Mouse (Mus musculus): ENCODE results near the gene Col4a1. TPM values are rescaled to one million over a fixed set of nuclear protein-coding genes. Genes with fewer than 3 reads are reported as not detected.

The Col4a1 gene
- polyA plus RNA-seq, 1 experiment = 95.1 TPM

DNA sequence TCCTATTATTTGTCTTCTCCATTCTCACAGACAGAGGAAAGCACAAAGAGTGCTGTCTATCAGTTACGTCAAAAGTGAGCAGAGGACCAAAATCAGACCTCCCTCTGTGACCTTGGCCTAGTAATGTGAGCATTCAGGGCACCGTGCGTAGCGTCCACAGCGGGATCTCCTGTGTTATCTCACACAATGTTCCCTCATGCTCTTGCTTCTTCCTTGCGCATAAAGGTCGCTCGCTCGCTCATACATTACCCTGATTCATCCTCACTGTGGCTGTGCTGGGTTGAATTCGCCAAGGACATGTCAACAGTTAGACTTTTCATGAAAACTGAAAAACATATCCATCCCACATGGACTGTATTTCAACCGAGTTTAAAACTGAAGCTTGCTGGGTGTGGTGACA is 115.4 kb downstream of the Col4a1 start:
- no peak overlapping the region for H3K27ac ChIP-seq (ENCODE audit: control insufficient read depth, insufficient read depth, low read length)

DNA sequence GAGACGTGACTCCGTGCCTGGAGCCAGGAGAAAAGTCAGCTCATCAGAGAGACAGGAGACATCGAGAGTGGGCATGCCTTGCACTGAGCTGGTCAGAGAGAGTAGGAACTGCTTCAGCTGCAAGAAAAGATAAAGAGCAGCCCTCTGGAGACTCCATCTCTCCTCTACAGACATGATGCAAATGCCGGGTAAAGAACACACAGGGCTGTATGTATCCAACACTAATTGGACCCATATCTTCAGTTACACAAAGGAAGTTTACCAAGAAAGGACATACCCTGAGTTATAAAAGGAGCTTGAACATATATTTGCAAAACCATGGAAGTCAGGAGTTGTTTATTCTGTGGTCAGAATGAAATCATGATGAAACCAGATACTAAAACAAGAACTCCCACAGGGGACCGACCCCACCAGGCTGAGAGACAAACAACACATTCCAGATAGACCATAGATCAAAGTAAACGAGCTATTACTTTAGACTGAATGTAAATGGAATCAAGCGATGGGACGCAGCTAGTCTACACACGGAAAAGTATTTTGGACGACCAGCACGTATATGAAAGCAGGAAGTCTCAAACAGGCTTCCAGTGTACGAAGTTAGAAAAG is 119.8 kb downstream of the Col4a1 start:
- TF ChIP-seq CTCF (IDR thresholded peaks at IDR 0.05; ENCODE audit: borderline replicate concordance, control insufficient read depth, extremely low read depth, insufficient read depth, low read length, poor library complexity) (no peak), POLR2A (IDR thresholded peaks at IDR 0.05; ENCODE audit: control insufficient read depth, extremely low read depth, insufficient read depth, low read length, poor library complexity) (no peak)
- DNase-seq = no peak
- 78% methylated on average over 12 of the region's 12 CpGs for WGBS
- Histone ChIP-seq H3K4me1 (replicated peaks; ENCODE audit: control insufficient read depth, insufficient read depth, low read length) (no peaks in the 10 kb centered on the region), H3K4me3 (ENCODE audit: control insufficient read depth, insufficient read depth, low read length) (no peak overlapping the region), H3K36me3 (ENCODE audit: control insufficient read depth, insufficient read depth, low read length) (no peaks in the 10 kb centered on the region), H3K27me3 (ENCODE audit: control insufficient read depth, insufficient read depth, low read length) (no peaks in the 10 kb centered on the region; the same call in 1 of the 2 replicates), H3K27ac (ENCODE audit: control insufficient read depth, insufficient read depth, low read length) (no peak overlapping the region)

More for the DNA sequence above, 115.4 kb downstream of the Col4a1 start:
- no peak for TF ChIP-seq CTCF (IDR thresholded peaks at IDR 0.05; ENCODE audit: borderline replicate concordance, control insufficient read depth, extremely low read depth, insufficient read depth, low read length, poor library complexity)
- no peak for TF ChIP-seq POLR2A (IDR thresholded peaks at IDR 0.05; ENCODE audit: control insufficient read depth, extremely low read depth, insufficient read depth, low read length, poor library complexity)
- 95% methylated on average over 11 of the region's 11 CpGs for WGBS
- DNase-seq = no peak
- no peak overlapping the region for H3K4me3 ChIP-seq (ENCODE audit: control insufficient read depth, insufficient read depth, low read length)
- H3K36me3 ChIP-seq (ENCODE audit: control insufficient read depth, insufficient read depth, low read length) = no peaks in the 10 kb centered on the region
- H3K27me3 ChIP-seq (ENCODE audit: control insufficient read depth, insufficient read depth, low read length) = no peaks in the 10 kb centered on the region
- H3K4me1 ChIP-seq (replicated peaks; ENCODE audit: control insufficient read depth, insufficient read depth, low read length) = no peaks in the 10 kb centered on the region

DNA sequence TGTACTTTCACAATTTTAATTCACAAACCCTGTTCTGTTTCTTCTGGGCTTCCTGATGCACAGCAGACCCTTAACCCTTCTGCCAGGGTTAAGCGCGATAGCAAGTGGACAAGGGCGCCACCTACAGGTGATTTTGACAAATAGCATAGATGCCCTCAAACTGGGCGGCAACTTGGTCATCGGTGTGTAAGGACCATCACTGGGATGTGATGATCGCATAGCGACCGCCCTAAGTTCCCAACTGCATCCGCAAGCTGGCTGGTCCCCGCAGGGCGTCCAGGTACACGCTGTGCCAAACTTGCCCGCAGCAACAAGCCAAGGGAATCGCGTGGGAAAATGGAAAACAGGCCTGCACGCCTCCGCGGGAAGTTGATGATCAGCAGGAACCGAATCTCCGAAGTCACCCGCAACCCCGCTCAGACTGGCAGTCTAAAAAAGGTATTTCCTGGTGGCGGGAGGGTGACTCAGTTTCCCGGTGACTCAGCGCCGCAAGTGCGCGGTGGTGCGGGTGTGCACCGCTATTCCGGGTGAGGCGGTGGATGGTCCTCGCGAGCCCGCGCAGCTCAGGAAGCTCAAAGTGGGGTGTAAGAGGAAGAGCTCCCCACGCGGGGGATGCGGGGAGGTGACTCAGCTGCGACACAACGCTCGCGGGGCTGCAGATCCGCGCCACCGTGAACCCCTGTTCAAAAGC is 124.9 kb downstream of the Col4a1 start:
- WGBS = 4% methylated on average over 46 of the region's 46 CpGs
- DNase-seq = peak; percentile 49
- Histone ChIP-seq H3K27ac (ENCODE audit: control insufficient read depth, insufficient read depth, low read length) (no peak overlapping the region), H3K4me3 (ENCODE audit: control insufficient read depth, insufficient read depth, low read length) (no peak overlapping the region), H3K27me3 (ENCODE audit: control insufficient read depth, insufficient read depth, low read length) (no peaks in the 10 kb centered on the region; the same call in 1 of the 2 replicates), H3K36me3 (ENCODE audit: control insufficient read depth, insufficient read depth, low read length) (no peaks in the 10 kb centered on the region), H3K4me1 (replicated peaks; ENCODE audit: control insufficient read depth, insufficient read depth, low read length) (no peaks in the 10 kb centered on the region)
- TF ChIP-seq POLR2A (IDR thresholded peaks at IDR 0.05; ENCODE audit: control insufficient read depth, extremely low read depth, insufficient read depth, low read length, poor library complexity) (no peak), CTCF (IDR thresholded peaks at IDR 0.05; ENCODE audit: borderline replicate concordance, control insufficient read depth, extremely low read depth, insufficient read depth, low read length, poor library complexity) (peak; percentile 59; the same call in 1 of the 2 replicates)

DNA sequence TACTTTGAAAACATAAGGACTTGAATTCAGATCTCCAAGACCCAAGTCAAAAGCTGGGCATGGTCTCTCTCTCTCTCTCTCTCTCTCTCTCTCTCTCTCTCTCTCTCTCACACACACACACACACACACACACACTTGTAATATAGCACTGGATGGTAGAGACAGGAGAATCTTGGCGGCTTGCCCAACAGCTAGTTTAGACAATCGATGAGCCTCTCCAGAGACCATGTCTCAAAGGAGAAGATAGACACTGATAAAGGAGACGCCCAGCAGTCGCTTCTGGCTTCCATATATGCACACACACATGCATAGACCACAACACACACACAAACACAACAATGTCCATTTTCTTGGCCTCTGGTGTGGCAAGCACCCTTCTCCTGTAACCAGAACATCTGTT is 126.2 kb downstream of the Col4a1 start:
- Histone ChIP-seq H3K27me3 (ENCODE audit: control insufficient read depth, insufficient read depth, low read length) (no peaks in the 10 kb centered on the region; the same call in 1 of the 2 replicates), H3K4me1 (replicated peaks; ENCODE audit: control insufficient read depth, insufficient read depth, low read length) (no peaks in the 10 kb centered on the region), H3K27ac (ENCODE audit: control insufficient read depth, insufficient read depth, low read length) (no peak overlapping the region), H3K4me3 (ENCODE audit: control insufficient read depth, insufficient read depth, low read length) (no peak overlapping the region), H3K36me3 (ENCODE audit: control insufficient read depth, insufficient read depth, low read length) (no peaks in the 10 kb centered on the region)
- no peak for DNase-seq
- no peak for TF ChIP-seq POLR2A (IDR thresholded peaks at IDR 0.05; ENCODE audit: control insufficient read depth, extremely low read depth, insufficient read depth, low read length, poor library complexity)
- no peak for TF ChIP-seq CTCF (IDR thresholded peaks at IDR 0.05; ENCODE audit: borderline replicate concordance, control insufficient read depth, extremely low read depth, insufficient read depth, low read length, poor library complexity)
- WGBS = 81% methylated on average over 4 of the region's 4 CpGs

DNA sequence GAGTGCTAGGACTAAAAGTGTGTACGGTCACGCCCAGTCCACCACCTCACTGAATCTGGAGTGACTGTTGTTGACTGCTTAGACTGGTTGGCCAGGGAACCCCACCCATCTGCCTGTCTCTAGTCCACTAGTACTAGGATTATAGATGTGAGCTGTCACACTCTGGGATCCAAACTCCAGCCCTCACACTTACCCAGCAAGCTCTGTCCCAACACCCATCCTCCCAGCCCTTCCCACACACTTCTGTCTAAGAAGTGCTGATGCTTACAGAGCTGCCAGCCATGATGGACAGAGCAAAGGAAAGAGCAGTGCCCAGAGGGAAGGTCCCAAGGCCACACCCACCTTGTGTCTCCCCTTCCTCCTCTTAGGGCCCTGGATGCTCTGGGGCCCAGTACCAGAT is 127.0 kb downstream of the Col4a1 start:
- 0 out of 2 replicates have a peak, but pooled peaks cover 5% of the 10 kb centered on the region for H3K4me1 ChIP-seq (replicated peaks; ENCODE audit: control insufficient read depth, insufficient read depth, low read length)
- WGBS = 96% methylated on average over 2 of the region's 2 CpGs
- H3K4me3 ChIP-seq (ENCODE audit: control insufficient read depth, insufficient read depth, low read length) = no peak overlapping the region
- no peak overlapping the region for H3K27ac ChIP-seq (ENCODE audit: control insufficient read depth, insufficient read depth, low read length)
- H3K27me3 ChIP-seq (ENCODE audit: control insufficient read depth, insufficient read depth, low read length) = no peaks in the 10 kb centered on the region; the same call in 1 of the 2 replicates
- no peaks in the 10 kb centered on the region for H3K36me3 ChIP-seq (ENCODE audit: control insufficient read depth, insufficient read depth, low read length)
- no peak for DNase-seq
- no peak for TF ChIP-seq CTCF (IDR thresholded peaks at IDR 0.05; ENCODE audit: borderline replicate concordance, control insufficient read depth, extremely low read depth, insufficient read depth, low read length, poor library complexity)

DNA sequence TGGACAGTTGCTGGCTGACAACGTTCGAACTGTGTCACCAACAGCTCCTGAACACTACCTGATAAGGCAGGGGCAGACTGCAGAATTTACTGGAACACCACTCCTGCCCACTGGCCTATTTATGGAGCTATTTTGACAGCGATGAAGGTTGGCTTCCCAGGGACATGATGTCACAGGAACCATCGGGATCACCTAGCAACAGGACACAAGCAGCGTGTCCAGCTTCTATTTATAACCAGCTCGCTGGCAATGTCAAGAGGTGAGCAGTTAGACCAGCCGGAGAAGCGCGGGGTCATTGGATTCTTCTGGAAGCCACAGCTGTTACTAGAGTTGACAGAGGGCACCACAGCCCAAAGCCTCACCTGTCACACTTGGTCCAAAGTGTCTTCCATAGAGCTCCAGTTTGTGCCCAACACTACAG is 129.0 kb downstream of the Col4a1 start:
- TF ChIP-seq POLR2A (IDR thresholded peaks at IDR 0.05; ENCODE audit: control insufficient read depth, extremely low read depth, insufficient read depth, low read length, poor library complexity) = no peak
- no peak for TF ChIP-seq CTCF (IDR thresholded peaks at IDR 0.05; ENCODE audit: borderline replicate concordance, control insufficient read depth, extremely low read depth, insufficient read depth, low read length, poor library complexity)
- Histone ChIP-seq H3K4me1 (replicated peaks; ENCODE audit: control insufficient read depth, insufficient read depth, low read length) (0 out of 2 replicates have a peak, but pooled peaks cover 5% of the 10 kb centered on the region), H3K27ac (ENCODE audit: control insufficient read depth, insufficient read depth, low read length) (no peak overlapping the region), H3K27me3 (ENCODE audit: control insufficient read depth, insufficient read depth, low read length) (no peaks in the 10 kb centered on the region; the same call in 1 of the 2 replicates), H3K36me3 (ENCODE audit: control insufficient read depth, insufficient read depth, low read length) (no peaks in the 10 kb centered on the region), H3K4me3 (ENCODE audit: control insufficient read depth, insufficient read depth, low read length) (no peak overlapping the region)
- 87% methylated on average over 9 of the region's 9 CpGs for WGBS
- no peak for DNase-seq

All from thymus, adult 2 months (tissue).